Mouse (Mus musculus): ENCODE results near the gene Tle2. TPM values are rescaled to one million over a fixed set of nuclear protein-coding genes. Genes with fewer than 3 reads are reported as not detected.

The Tle2 gene
- total and polyA plus RNA-seq, 3 experiments: 0.19 to 2.4 TPM; not detected in 1

- TF ChIP-seq USF1 (IDR thresholded peaks at IDR 0.05; ENCODE audit: low read depth, low read length): peak; percentile 63
- TF ChIP-seq EP300 (IDR thresholded peaks at IDR 0.05; ENCODE audit: low read depth in 1 of 2, low read length in 2 of 2): no peak
- peak; percentile 47; the same call in 1 of the 2 replicates for TF ChIP-seq SIN3A (IDR thresholded peaks at IDR 0.05; ENCODE audit: low read length)
Measured at GRCm38 (mm10) chr10:81570831-81571500, 3.4 kb upstream of the Tle2 start (continued).

- peaks cover 3 to 30% of the 10 kb centered on the region in 2 experiments; a peak in 3 of 4 replicates for H3K4me1 ChIP-seq (ENCODE audit: control insufficient read depth in 1 of 2, insufficient read depth in 2 of 2, low read length in 2 of 2)
- peak overlapping the region; percentile 69 to 79 for H3K4me3 ChIP-seq (ENCODE audit: control insufficient read depth in 1 of 2, insufficient read depth in 1 of 2, low read depth in 2 of 2, low read length in 2 of 2)
- H3K79me2 ChIP-seq (ENCODE audit: control insufficient read depth, insufficient read depth, low read length, poor library complexity): no peaks in the 10 kb centered on the region; the same call in 1 of the 2 replicates
- H3K27me3 ChIP-seq (ENCODE audit: control insufficient read depth in 1 of 2, insufficient read depth in 2 of 2, low read length in 2 of 2): no peaks in the 10 kb centered on the region
- H3K36me3 ChIP-seq (ENCODE audit: control insufficient read depth in 1 of 2, insufficient read depth in 2 of 2, low read length in 2 of 2): peaks cover 0 to 12% of the 10 kb centered on the region in 2 experiments; a peak in 2 of 4 replicates
- H3K9me3 ChIP-seq (replicated peaks; ENCODE audit: insufficient read depth, low read length): no peaks in the 10 kb centered on the region
- peak overlapping the region; percentile 57 for H3K27ac ChIP-seq (ENCODE audit: control insufficient read depth, low read depth, low read length)
- peak; percentile 99 for DNase-seq (ENCODE audit: low read depth, low spot score)
- H3K9ac ChIP-seq (ENCODE audit: control insufficient read depth, low read depth, low read length, poor library complexity, severe bottlenecking): peak overlapping the region; percentile 68
- peak; percentile 68 for TF ChIP-seq CHD2 (IDR thresholded peaks at IDR 0.05; ENCODE audit: low read length)
- TF ChIP-seq POLR2A (IDR thresholded peaks at IDR 0.05; ENCODE audit: control insufficient read depth in 1 of 2, insufficient read depth in 1 of 2, low read depth in 1 of 2, low read length in 2 of 2, poor library complexity in 1 of 2): peak in 1 of 2 experiments; percentile 30; a peak in 2 of 4 replicates
- TF ChIP-seq MAZ (IDR thresholded peaks at IDR 0.05; ENCODE audit: low read depth, low read length): 0 out of 2 replicates have a peak, but pooled peaks have one; percentile 56
- peak; percentile 64 for TF ChIP-seq MXI1 (IDR thresholded peaks at IDR 0.05; ENCODE audit: low read depth, low read length)
- no peak for TF ChIP-seq ZKSCAN1 (IDR thresholded peaks at IDR 0.05; ENCODE audit: low read depth, low read length)
- TF ChIP-seq MAX (IDR thresholded peaks at IDR 0.05; ENCODE audit: low read length): 0 out of 2 replicates have a peak, but pooled peaks have one; percentile 54
- TF ChIP-seq SIN3A (IDR thresholded peaks at IDR 0.05; ENCODE audit: low read length): peak; percentile 72
- no peak for TF ChIP-seq ZMIZ1 (IDR thresholded peaks at IDR 0.05; ENCODE audit: low read depth, low read length)
- TF ChIP-seq POLR2AphosphoS5 (IDR thresholded peaks at IDR 0.05; ENCODE audit: borderline replicate concordance, low read depth, low read length): no peak
- no peak for TF ChIP-seq MAFK (IDR thresholded peaks at IDR 0.05; ENCODE audit: borderline replicate concordance, low read depth, low read length)
- TF ChIP-seq MYB (IDR thresholded peaks at IDR 0.05; ENCODE audit: low read depth, low read length): no peak
- no peak for TF ChIP-seq NELFE (IDR thresholded peaks at IDR 0.05; ENCODE audit: low read depth, low read length)
- no peak for TF ChIP-seq MEF2A (IDR thresholded peaks at IDR 0.05; ENCODE audit: extremely low read depth, insufficient replicate concordance, low read depth, low read length, poor library complexity, severe bottlenecking)
- TF ChIP-seq RAD21 (IDR thresholded peaks at IDR 0.05; ENCODE audit: low read depth, low read length): no peak
- TF ChIP-seq ZC3H11A (IDR thresholded peaks at IDR 0.05; ENCODE audit: low read depth, low read length): no peak
- peak in 1 of 2 experiments; percentile 38; a peak in 1 of 4 replicates for TF ChIP-seq EP300 (IDR thresholded peaks at IDR 0.05; ENCODE audit: low read depth in 1 of 2, low read length in 2 of 2)
- no peak for TF ChIP-seq SMC3 (IDR thresholded peaks at IDR 0.05; ENCODE audit: low read depth, low read length)
- no peak for TF ChIP-seq ZNF384 (IDR thresholded peaks at IDR 0.05; ENCODE audit: low read depth, low read length)
- no peak for TF ChIP-seq NRF1 (IDR thresholded peaks at IDR 0.05; ENCODE audit: insufficient read depth, low read depth, low read length, poor library complexity, severe bottlenecking)
- TF ChIP-seq HCFC1 (IDR thresholded peaks at IDR 0.05; ENCODE audit: low read depth, low read length): peak; percentile 74; the same call in 1 of the 2 replicates
- no peak for TF ChIP-seq USF2 (IDR thresholded peaks at IDR 0.05; ENCODE audit: borderline replicate concordance in 1 of 2, insufficient read depth in 1 of 2, low read depth in 1 of 2, low read length in 2 of 2)
- TF ChIP-seq ETS1 (IDR thresholded peaks at IDR 0.05; ENCODE audit: low read depth, low read length): no peak
- TF ChIP-seq JUND (IDR thresholded peaks at IDR 0.05; ENCODE audit: low read depth, low read length): no peak
- no peak for TF ChIP-seq RCOR1 (IDR thresholded peaks at IDR 0.05; ENCODE audit: low read depth, low read length)
- peak; percentile 97 for TF ChIP-seq BHLHE40 (IDR thresholded peaks at IDR 0.05; ENCODE audit: borderline replicate concordance, low read depth, low read length)
- no peak for TF ChIP-seq TBP (IDR thresholded peaks at IDR 0.05; ENCODE audit: low read depth, low read length)
- TF ChIP-seq POLR2AphosphoS2 (IDR thresholded peaks at IDR 0.05; ENCODE audit: low read length): no peak
- no peak for TF ChIP-seq CHD1 (IDR thresholded peaks at IDR 0.05; ENCODE audit: low read depth, low read length)
- no peak for TF ChIP-seq ELF1 (IDR thresholded peaks at IDR 0.05; ENCODE audit: low read depth, low read length)
- TF ChIP-seq TCF12 (IDR thresholded peaks at IDR 0.05; ENCODE audit: low read depth, low read length): no peak
- no peak; the same call in 1 of the 2 replicates for TF ChIP-seq MYC (IDR thresholded peaks at IDR 0.05; ENCODE audit: low read depth, low read length)
- no peak for TF ChIP-seq TAL1 (IDR thresholded peaks at IDR 0.05; ENCODE audit: low read length)
Measured at GRCm38 (mm10) chr10:81571501-81571876, 2.9 kb upstream of the Tle2 start.

All from MEL (cell line).